Mouse (Mus musculus) C2C12 (cell line): Measurements from ENCODE around the gene Uhrf2.

Experiments used
- CTCF ChIP-seq: IDR thresholded peaks from one replicate; pipeline ENCODE4 v1.5.1; 2011; ENCODE audit not compliant: control insufficient read depth, insufficient read depth, insufficient read length
- MAX ChIP-seq: IDR thresholded peaks from one replicate; pipeline ENCODE4 v1.6.1; 2011; ENCODE audit warnings: mild to moderate bottlenecking, control low read depth
- MYOG ChIP-seq: IDR thresholded peaks from one replicate; pipeline ENCODE4 v1.6.1; 2011; ENCODE audit not compliant: control insufficient read depth, insufficient read length; ENCODE audit errors: extremely low read depth
- USF1 ChIP-seq: IDR thresholded peaks from one replicate; pipeline ENCODE4 v1.6.1; 2011; ENCODE audit warnings: low read depth, mild to moderate bottlenecking, control low read depth, moderate library complexity

DNA sequence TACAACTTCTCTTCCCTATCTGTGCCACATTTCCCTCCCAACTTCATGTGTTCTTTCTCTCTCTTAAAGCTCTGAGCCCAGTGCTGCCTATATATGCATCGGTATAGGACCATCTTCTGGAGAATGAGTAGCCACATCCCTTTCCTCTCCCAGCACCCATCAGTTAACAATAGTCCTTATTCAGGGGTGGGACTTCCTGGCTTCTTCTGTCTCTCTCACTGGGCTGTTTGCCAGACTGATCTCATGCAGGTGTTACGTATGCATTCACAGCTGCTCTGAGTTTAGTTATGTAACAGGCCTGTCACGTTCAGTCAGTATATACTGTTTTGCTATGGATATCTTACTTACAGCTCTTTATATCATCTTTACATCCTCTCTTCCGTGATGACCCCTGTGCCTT lies 35.5 kb downstream of the Uhrf2 start:
- TF ChIP-seq CTCF (no peak), MAX (no peak), MYOG (no peak), USF1 (no peak)
